Mouse (Mus musculus) MEL (cell line): ENCODE data around the gene Fam32a.

ENCODE experiments used
- CHD2 ChIP-seq: IDR thresholded peaks from 2 replicates; pipeline ENCODE4 v1.6.1; 2011; ENCODE audit warnings: low read length, improper control_type of control experiment
- CTCF ChIP-seq, 3 experiments: IDR thresholded peaks in 2 of 3; conservative IDR thresholded peaks in 1 of 3; 2 replicates each; pipeline ENCODE4 v1.5.1; 2011 to 2012; ENCODE audit warnings: low read length in 3 of 3, low read depth in 2 of 3, mild to moderate bottlenecking in 2 of 3, improper control_type of control experiment in 1 of 3, inconsistent platforms in 1 of 3, mixed read lengths in 1 of 3, moderate library complexity in 1 of 3; ENCODE audit not compliant: control insufficient read depth in 1 of 3, insufficient read depth in 1 of 3, poor library complexity in 1 of 3, severe bottlenecking in 1 of 3
- ELF1 ChIP-seq: IDR thresholded peaks from 2 replicates; pipeline ENCODE4 v1.6.1; 2014; ENCODE audit warnings: low read depth, mild to moderate bottlenecking, inconsistent platforms, low read length, improper control_type of control experiment, moderate library complexity
- EP300 ChIP-seq, 2 experiments: IDR thresholded peaks; 2 replicates each; pipeline ENCODE4 v1.6.1; 2011; ENCODE audit warnings: improper control_type of control experiment in 2 of 2, low read length in 2 of 2, low read depth in 1 of 2, mild to moderate bottlenecking in 1 of 2
- KAT2A ChIP-seq: conservative IDR thresholded peaks from 2 replicates; pipeline ENCODE4 v1.6.1; 2012; ENCODE audit warnings: low read depth, low read length, improper control_type of control experiment, inconsistent platforms
- MAX ChIP-seq: IDR thresholded peaks from 2 replicates; pipeline ENCODE4 v1.6.1; 2011; ENCODE audit warnings: low read length, improper control_type of control experiment
- MAZ ChIP-seq: IDR thresholded peaks from 2 replicates; pipeline ENCODE4 v1.6.1; 2012; ENCODE audit warnings: low read depth, mild to moderate bottlenecking, inconsistent platforms, low read length, improper control_type of control experiment
- NELFE ChIP-seq: IDR thresholded peaks from 2 replicates; pipeline ENCODE4 v1.6.1; 2011; ENCODE audit warnings: low read depth, low read length, improper control_type of control experiment
- POLR2A ChIP-seq, 2 experiments: IDR thresholded peaks; 2 replicates each; pipeline ENCODE4 v1.6.1; 2011 to 2012; ENCODE audit warnings: low read length in 2 of 2, mild to moderate bottlenecking in 2 of 2, control low read depth in 1 of 2, improper control_type of control experiment in 1 of 2, low read depth in 1 of 2, moderate library complexity in 1 of 2; ENCODE audit not compliant: control insufficient read depth in 1 of 2, insufficient read depth in 1 of 2, poor library complexity in 1 of 2
- TCF12 ChIP-seq: IDR thresholded peaks from 2 replicates; pipeline ENCODE4 v1.6.1; 2014; ENCODE audit warnings: low read depth, mild to moderate bottlenecking, inconsistent platforms, low read length, improper control_type of control experiment, moderate library complexity
- USF1 ChIP-seq: IDR thresholded peaks from 2 replicates; pipeline ENCODE4 v1.6.1; 2014; ENCODE audit warnings: low read depth, mild to moderate bottlenecking, inconsistent platforms, low read length, improper control_type of control experiment, moderate library complexity
- USF2 ChIP-seq, 2 experiments: IDR thresholded peaks; 2 replicates each; pipeline ENCODE4 v1.6.1; 2011 to 2012; ENCODE audit warnings: improper control_type of control experiment in 2 of 2, low read length in 2 of 2, borderline replicate concordance in 1 of 2, inconsistent platforms in 1 of 2, low read depth in 1 of 2, mild to moderate bottlenecking in 1 of 2; ENCODE audit not compliant: insufficient read depth in 1 of 2
- ZKSCAN1 ChIP-seq: IDR thresholded peaks from 2 replicates; pipeline ENCODE4 v1.6.1; 2012; ENCODE audit warnings: low read depth, mild to moderate bottlenecking, inconsistent platforms, low read length, improper control_type of control experiment, moderate library complexity

GRCm38 (mm10) chr8:72240951-72241350, 21.4 kb downstream of the Fam32a start:
- TF ChIP-seq USF2 (IDR thresholded peaks at IDR 0.05; ENCODE audit: borderline replicate concordance in 1 of 2, insufficient read depth in 1 of 2, low read depth in 1 of 2, low read length in 2 of 2) = no peak
- no peak for TF ChIP-seq USF1
- no peak for TF ChIP-seq CTCF (IDR thresholded peaks at IDR 0.05 in 2 of 3, conservative IDR thresholded peaks at IDR 0.05 in 1 of 3; ENCODE audit: control insufficient read depth in 1 of 3, insufficient read depth in 1 of 3, low read depth in 2 of 3, low read length in 3 of 3, poor library complexity in 1 of 3, severe bottlenecking in 1 of 3)
- peak; percentile 37 to 39; a peak in 2 of 4 replicates for TF ChIP-seq EP300 (IDR thresholded peaks at IDR 0.05; ENCODE audit: low read depth in 1 of 2, low read length in 2 of 2)
- TF ChIP-seq ELF1 = no peak
- TF ChIP-seq MAZ = no peak
- TF ChIP-seq MAX = no peak
- no peak for TF ChIP-seq KAT2A
- TF ChIP-seq POLR2A (IDR thresholded peaks at IDR 0.05; ENCODE audit: control insufficient read depth in 1 of 2, insufficient read depth in 1 of 2, low read depth in 1 of 2, low read length in 2 of 2, poor library complexity in 1 of 2) = no peak
- TF ChIP-seq NELFE = no peak
- TF ChIP-seq CHD2 = no peak
- no peak for TF ChIP-seq TCF12
- TF ChIP-seq ZKSCAN1 = no peak
